Mouse (Mus musculus) ES-Bruce4 (cell line): ENCODE results near the gene Sugt1.

Experiments used
- CTCF ChIP-seq: IDR thresholded peaks from one replicate; pipeline ENCODE4 v1.8.1; 2011; ENCODE audit warnings: low read depth, low read length
- POLR2A ChIP-seq: IDR thresholded peaks from one replicate; pipeline ENCODE4 v1.8.1; 2011; ENCODE audit warnings: low read length; ENCODE audit not compliant: insufficient read depth

DNA sequence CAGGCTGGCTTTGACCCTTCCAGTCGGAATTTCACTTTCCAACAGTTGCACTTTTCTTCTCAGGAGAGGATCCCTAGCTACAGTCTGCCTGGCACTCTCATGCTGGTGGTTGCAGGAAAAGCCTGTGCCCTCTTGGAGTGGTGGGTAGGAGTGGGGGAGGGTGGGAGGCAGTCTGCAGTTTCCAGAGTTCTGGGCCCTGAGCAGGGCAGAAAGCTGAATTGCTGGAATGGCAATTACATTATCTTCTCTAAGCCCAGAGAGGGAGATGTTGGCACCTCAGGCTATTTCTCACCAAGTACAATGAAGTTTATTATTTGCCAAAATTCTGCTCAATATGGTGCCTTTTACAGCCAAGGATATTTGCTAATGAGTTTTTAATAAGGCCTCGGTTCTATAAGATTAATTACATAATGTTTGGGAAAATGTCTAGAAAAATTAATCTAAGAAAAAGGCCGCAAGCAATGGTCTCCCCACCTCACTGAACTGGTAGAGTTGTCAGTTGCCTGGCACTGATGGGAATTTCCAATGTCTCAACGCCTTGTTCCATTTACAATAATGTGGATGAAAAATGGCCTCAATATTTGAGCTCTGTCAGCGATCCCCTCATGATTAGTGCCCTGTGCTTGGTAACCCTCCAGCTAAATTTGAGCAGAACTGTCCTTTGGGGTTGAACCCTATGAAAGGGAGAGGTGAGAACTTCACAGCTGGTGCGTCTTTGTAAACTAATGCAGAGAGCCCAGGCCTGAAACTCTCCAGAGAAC, 71.4 kb downstream of the Sugt1 start:
- TF ChIP-seq CTCF (no peak), POLR2A (no peak)
